Mouse (Mus musculus): ENCODE measurements at regions not wholly inside any gene's neighbourhood (a gene's known extent, or its start where the extent isn't known, plus 50 kb on each side); places are given as distances from the start of the nearest gene placed in this dataset.

GRCm38 (mm10) chr12:59307958-59308357 lies 88.4 kb upstream of the Fbxo33 start:
- Histone ChIP-seq H3K27ac (replicated peaks) (no peak overlapping the region), H3K27me3 (ENCODE audit: control insufficient read depth, insufficient read depth, low read length) (no peaks in the 10 kb centered on the region), H3K4me1 (replicated peaks; ENCODE audit: control insufficient read depth, insufficient read depth) (no peaks in the 10 kb centered on the region), H3K4me2 (replicated peaks; ENCODE audit: low read depth) (no peak overlapping the region), H3K4me3 (ENCODE audit: low read depth, low read length) (no peak overlapping the region), H3K9me3 (ENCODE audit: control insufficient read depth, low read length) (no peaks in the 10 kb centered on the region), H3K36me3 (ENCODE audit: control insufficient read depth, insufficient read depth, low read length) (no peaks in the 10 kb centered on the region), H3K9ac (ENCODE audit: low read length) (no peak overlapping the region)
- DNase-seq (ENCODE audit: low spot score) = no peak
- ATAC-seq (ENCODE audit: low FRiP score, low TSS enrichment) = no peak
- 48% methylated on average over 1 of the region's 1 CpGs for WGBS
- TF ChIP-seq CTCF (IDR thresholded peaks at IDR 0.05; ENCODE audit: low read depth) (no peak), EP300 (optimal IDR thresholded peaks at IDR 0.05) (no peak)

- no peak overlapping the region for H3K4me2 ChIP-seq (replicated peaks; ENCODE audit: low read depth)
- no peaks in the 10 kb centered on the region for H3K27me3 ChIP-seq (ENCODE audit: control insufficient read depth, insufficient read depth, low read length)
- no peak overlapping the region for H3K4me3 ChIP-seq (ENCODE audit: low read depth, low read length)
- H3K9me3 ChIP-seq (ENCODE audit: control insufficient read depth, low read length) = no peaks in the 10 kb centered on the region
- no peak for TF ChIP-seq CTCF (IDR thresholded peaks at IDR 0.05; ENCODE audit: low read depth)
- TF ChIP-seq EP300 (optimal IDR thresholded peaks at IDR 0.05) = no peak
- H3K27ac ChIP-seq (replicated peaks) = no peak overlapping the region
- 71% methylated on average over 6 of the region's 6 CpGs for WGBS
- DNase-seq (ENCODE audit: low spot score) = no peak
- no peak overlapping the region for H3K9ac ChIP-seq (ENCODE audit: low read length)
- H3K4me1 ChIP-seq (replicated peaks; ENCODE audit: control insufficient read depth, insufficient read depth) = no peaks in the 10 kb centered on the region
- ATAC-seq (ENCODE audit: low FRiP score, low TSS enrichment) = no peak
- no peaks in the 10 kb centered on the region for H3K36me3 ChIP-seq (ENCODE audit: control insufficient read depth, insufficient read depth, low read length)
Observed at GRCm38 (mm10) chr12:59304522-59304921, 85.0 kb upstream of the Fbxo33 start.
